Mouse (Mus musculus) megakaryocyte-erythroid progenitor cell, adult 5-6 weeks (primary cell): ENCODE measurements around the gene 4933400A11Rik. TPM values are rescaled to one million over a fixed set of nuclear protein-coding genes. Genes with fewer than 3 reads are reported as not detected.

Source experiments
- ATAC-seq: replicated peaks from 2 replicates; pipeline ENCODE4 v1.8.0; 2016; ENCODE audit warnings: mild to moderate bottlenecking, inconsistent platforms; ENCODE audit not compliant: severe bottlenecking, poor library complexity, low FRiP score, low TSS enrichment
- total RNA-seq, 2 experiments: library from RNA; stranded (forward) in 1 of 2; stranded (reverse) in 1 of 2; fragments of 200-1000, 215-1000 nt in 1 of 2; fragments of >200 nt in 1 of 2; fragmentation: Nextera tagmentation in 1 of 2; gene quantifications; 2 replicates each; pipeline ENCODE4 v1.2.3; 2014 to 2017

Gene 4933400A11Rik
- not detected in 2 replicates for total RNA-seq (2014; fragmentation: Nextera tagmentation)
- not detected in 2 replicates for total RNA-seq (2017)

DNA sequence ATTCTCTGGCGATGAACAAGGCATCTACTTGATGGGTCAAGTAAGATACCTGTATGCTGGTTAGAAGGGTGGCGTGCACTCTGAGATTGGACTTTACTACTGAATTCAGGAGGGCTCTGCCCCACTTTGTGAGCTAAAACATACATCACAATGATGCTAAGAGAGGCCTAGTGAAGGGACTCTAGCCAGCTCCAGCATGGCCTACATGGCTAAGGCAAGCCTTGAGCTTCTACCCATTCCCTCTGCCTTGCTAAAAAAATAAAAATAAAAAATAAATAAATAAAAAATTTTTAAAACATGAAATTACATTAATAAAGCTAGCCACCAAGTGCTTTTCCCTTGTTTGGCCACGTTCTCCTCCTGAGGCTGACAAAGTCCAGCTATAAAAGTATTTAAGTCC, at the start of gene 4933400A11Rik:
Gene 4933400A11Rik (minus strand): TSS at position 101 of the 400 bp plus-strand sequence.
- no peak for ATAC-seq

GRCm38 (mm10) chrX:169828136-169828535, 48.7 kb upstream of the 4933400A11Rik start:
- ATAC-seq = no peak

DNA sequence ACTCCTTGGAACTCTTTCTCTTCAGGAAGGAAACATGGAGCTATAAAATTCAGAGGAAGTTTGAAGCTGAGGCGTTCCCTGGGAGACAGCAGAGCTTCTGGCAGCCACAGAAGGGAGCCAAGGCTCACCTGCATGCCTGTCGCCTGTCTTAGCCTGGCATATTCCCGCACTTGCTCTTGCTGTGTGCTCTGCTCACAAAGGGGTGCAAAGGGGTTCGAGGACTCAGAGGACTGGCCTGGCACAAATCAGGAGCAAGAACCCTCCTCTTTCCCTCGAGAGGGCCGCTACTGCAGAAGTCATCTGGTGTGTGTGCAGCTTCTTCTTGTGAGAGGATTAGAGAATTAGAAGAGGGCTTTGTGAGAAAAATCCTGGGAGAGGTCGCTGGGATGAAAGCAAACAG, 48.3 kb upstream of the 4933400A11Rik start:
- no peak for ATAC-seq

- ATAC-seq = no peak
Observed at GRCm38 (mm10) chrX:169826947-169827346, 47.5 kb upstream of the 4933400A11Rik start.

GRCm38 (mm10) chrX:169813673-169814072, 34.2 kb upstream of the 4933400A11Rik start:
- ATAC-seq = no peak

- no peak for ATAC-seq
Observed at GRCm38 (mm10) chrX:169811783-169812182, 32.3 kb upstream of the 4933400A11Rik start.

DNA sequence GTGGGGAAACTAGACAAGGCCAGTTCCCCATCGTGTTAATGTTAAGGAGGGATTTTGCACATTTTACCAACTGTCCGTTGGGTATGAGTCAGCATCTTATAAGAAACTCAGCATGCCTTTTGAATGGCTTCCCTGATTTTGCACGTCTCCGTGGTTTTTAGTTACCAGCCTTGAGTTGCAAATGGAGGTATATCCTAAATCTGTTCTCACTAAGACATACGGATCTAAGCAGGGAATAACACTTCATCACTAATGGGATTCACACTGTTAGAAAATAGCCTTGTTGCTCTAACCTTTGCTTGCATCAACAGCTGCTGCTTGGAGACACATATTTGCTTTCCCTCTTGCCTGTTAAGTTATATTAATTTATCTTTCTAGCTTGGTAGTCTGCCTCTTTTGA, 31.9 kb upstream of the 4933400A11Rik start:
- ATAC-seq = no peak

DNA sequence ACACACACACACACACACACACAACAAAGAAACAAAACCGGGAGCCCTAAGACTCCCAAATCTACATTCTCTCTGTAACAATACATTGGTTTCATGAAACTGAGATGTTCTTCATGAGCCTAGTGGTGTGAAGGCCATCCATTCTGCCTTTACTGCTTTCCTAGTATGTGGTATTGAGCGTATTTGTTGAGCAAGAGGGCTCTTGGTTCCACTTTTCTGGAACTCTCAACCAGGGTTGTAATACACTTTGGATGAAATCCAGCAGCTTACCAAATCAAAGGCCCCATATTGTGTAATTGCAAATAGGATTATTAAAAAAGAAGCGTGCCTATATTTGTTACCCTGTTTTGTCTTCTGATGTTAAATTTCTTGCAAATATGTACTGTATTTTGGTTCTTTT, 28.3 kb upstream of the 4933400A11Rik start:
- no peak for ATAC-seq

GRCm38 (mm10) chrX:169805791-169806190, 26.4 kb upstream of the 4933400A11Rik start:
- ATAC-seq = no peak

- ATAC-seq = no peak
Observed at GRCm38 (mm10) chrX:169800238-169800637, 20.8 kb upstream of the 4933400A11Rik start.

- ATAC-seq = no peak
Observed at GRCm38 (mm10) chrX:169798987-169799680, 19.7 kb upstream of the 4933400A11Rik start.

DNA sequence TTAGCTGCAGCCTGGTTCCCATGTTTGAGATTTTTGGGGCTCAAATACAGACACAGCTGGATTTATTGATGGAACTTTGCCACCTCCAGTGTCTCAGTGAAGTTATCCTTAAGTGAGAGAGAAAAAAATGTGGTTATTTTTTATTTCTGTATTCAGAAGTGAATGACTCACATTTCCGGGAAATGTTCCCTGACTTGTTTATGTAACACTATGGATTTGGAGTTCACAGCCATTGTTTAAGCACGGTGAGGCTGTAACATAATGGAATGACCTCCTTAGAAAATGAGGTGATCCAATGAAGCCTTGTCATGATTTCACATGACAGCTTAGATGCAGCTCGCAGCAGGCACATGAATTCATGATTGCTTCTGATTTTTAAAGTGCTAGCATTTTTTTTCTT, 17.7 kb upstream of the 4933400A11Rik start:
- ATAC-seq = no peak

- no peak for ATAC-seq
Observed at GRCm38 (mm10) chrX:169794831-169795311, 15.4 kb upstream of the 4933400A11Rik start.

DNA sequence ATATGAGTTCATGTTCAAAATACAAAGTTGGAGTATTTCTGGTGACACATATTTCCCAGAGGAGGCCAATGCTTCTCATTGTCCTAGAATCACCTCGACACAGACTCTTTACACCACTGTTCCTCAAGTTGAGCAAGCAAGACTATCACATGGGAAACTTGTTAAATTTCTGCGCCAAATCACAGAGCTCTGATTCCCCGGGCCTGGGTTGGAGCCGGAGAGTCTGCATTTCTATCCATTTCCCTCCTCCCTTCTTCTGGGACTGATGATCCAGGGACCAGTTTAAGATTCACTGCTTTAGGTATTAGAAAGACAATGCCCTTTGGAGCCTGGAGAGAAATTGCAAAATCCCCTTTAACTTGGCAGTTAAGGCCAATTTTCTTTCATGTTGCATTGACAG, 15.0 kb upstream of the 4933400A11Rik start:
- ATAC-seq = no peak

GRCm38 (mm10) chrX:169792879-169793278, 13.4 kb upstream of the 4933400A11Rik start:
- no peak for ATAC-seq

DNA sequence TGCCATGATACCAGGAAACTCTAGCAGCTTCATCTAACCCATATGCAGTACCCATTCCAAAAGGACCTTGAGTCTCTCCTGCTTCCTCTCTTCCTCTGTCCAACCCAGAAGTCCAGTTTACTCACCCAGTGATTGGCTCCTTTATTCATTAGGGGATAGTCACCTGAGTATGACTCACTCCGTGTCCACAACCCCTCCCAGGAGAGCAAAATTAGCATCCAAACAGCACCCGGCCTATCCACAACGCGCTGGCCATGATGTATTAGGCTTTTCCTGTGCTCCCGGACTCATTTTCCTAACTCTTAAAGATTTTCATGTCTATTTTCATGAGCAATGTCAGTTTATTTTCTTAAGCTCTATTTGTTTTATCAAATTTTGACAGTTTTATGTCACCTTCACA, 10.3 kb upstream of the 4933400A11Rik start:
- no peak for ATAC-seq

GRCm38 (mm10) chrX:169758001-169758400, 21.4 kb downstream of the 4933400A11Rik start:
- no peak for ATAC-seq

DNA sequence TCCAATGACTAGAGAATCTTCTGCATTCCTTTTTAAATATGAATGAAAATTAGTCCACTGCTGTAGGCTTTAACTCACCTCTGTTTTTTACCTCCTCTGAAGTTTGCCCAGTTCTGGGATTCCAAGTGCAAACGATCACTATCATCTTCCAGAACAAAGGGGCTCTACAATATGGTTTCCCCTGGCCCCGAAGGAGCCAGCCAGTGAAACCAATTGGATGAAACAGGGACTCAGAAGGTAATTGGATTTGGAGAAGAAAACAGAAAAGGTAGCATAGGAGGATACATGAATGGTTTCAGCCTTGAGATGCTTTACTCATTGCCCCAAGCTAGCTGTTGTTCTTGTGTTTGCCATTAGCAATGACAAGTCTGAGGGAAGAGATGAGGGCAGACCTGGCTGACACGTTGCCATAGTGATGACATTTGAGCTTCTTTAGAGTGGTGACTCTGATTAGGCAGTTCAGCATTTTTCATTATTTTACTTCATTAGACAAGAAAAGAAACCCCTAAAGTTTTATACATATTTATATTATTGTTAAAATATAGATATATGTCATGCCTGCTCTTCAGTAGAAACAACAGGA, 44.0 kb downstream of the 4933400A11Rik start:
- ATAC-seq = no peak
